Mouse (Mus musculus): Measurements from ENCODE around the gene Ggt7.

- no peak for TF ChIP-seq POLR2AphosphoS5 (IDR thresholded peaks at IDR 0.05; ENCODE audit: insufficient replicate concordance, low read depth, low read length)
- TF ChIP-seq CTCF (IDR thresholded peaks at IDR 0.05; ENCODE audit: low read depth, low read length), result no peak
- TF ChIP-seq TAL1 (conservative IDR thresholded peaks at IDR 0.05; ENCODE audit: low read depth, low read length), result no peak
- no peak for TF ChIP-seq GATA1 (IDR thresholded peaks at IDR 0.05; ENCODE audit: borderline replicate concordance, low read length)
- TF ChIP-seq GATA2 (IDR thresholded peaks at IDR 0.05; ENCODE audit: borderline replicate concordance, low read depth, low read length), result no peak
Measured at GRCm38 (mm10) chr2:155539696-155540095, 21.7 kb upstream of the Ggt7 start.

All from G1E (cell line).